Comparison of ENCODE assay signal across 24 mouse cellular contexts in genomic region chr14:58182869-58183268, GRCm38 (mm10).
DNase-seq lines count a peak whose midpoint lies in the region; ATAC-seq and TF ChIP-seq lines count a peak whose summit lies in the region.
"Had no signal": no experiment of that assay in that cellular context is flagged by ENCODE, and none has a peak within 500 bp of the region (broad histone marks: within the 10 kb centered on the region; RNA-seq: fewer than 3 reads in every experiment).

No protein-coding gene starts in this region.

- no peak overlapping the region for H3K9ac ChIP-seq in intestine, embryonic 16.5 days (ENCODE audit: low read depth, low read length)
- H3K9ac ChIP-seq in intestine, embryonic 15.5 days = no peak overlapping the region
- H3K9ac ChIP-seq in intestine, postnatal 0 days (ENCODE audit: low read depth, low read length) = no peak overlapping the region
- no peak overlapping the region for H3K9ac ChIP-seq in hindbrain, embryonic 16.5 days (ENCODE audit: low read depth, low read length)
- no peak overlapping the region for H3K9ac ChIP-seq in midbrain, embryonic 15.5 days
- H3K9ac ChIP-seq: embryonic facial prominence, embryonic 12.5 days; embryonic facial prominence, embryonic 15.5 days; forebrain, postnatal 0 days; hindbrain, embryonic 12.5 days; hindbrain, embryonic 15.5 days had no signal

- peak; percentile 48 for DNase-seq in R1 (ENCODE audit: low read depth, low spot score)
- DNase-seq in adrenal gland, postnatal 14 days = no peak
- DNase-seq: adrenal gland, postnatal 10 days; B cell, adult 2 months; cerebellum, adult 11 months; cerebellum, adult 2 months; cerebellum, adult 9-11 months; cerebellum, postnatal 25 days; forebrain, postnatal 0 days; gastrocnemius, postnatal 25 days; kidney, adult 11 months had no signal

- H3K4me1 ChIP-seq in intestine, embryonic 16.5 days (ENCODE audit: control insufficient read depth, insufficient read depth, low read length) = 0 out of 2 replicates have a peak, but pooled peaks cover 3% of the 10 kb centered on the region
- 0 out of 2 replicates have a peak, but pooled peaks cover 3% of the 10 kb centered on the region for H3K4me1 ChIP-seq in intestine, embryonic 15.5 days (replicated peaks)
- H3K4me1 ChIP-seq in intestine, postnatal 0 days (replicated peaks; ENCODE audit: control insufficient read depth, insufficient read depth, low read length) = no peaks in the 10 kb centered on the region
- no peaks in the 10 kb centered on the region for H3K4me1 ChIP-seq in hindbrain, embryonic 16.5 days (ENCODE audit: control insufficient read depth, insufficient read depth, low read depth, low read length)
- no peaks in the 10 kb centered on the region for H3K4me1 ChIP-seq in midbrain, embryonic 15.5 days
- H3K4me1 ChIP-seq: embryonic facial prominence, embryonic 12.5 days; embryonic facial prominence, embryonic 15.5 days; hindbrain, embryonic 12.5 days; hindbrain, embryonic 15.5 days had no signal

- no peak overlapping the region for H3K27ac ChIP-seq in intestine, embryonic 16.5 days (ENCODE audit: low read length)
- no peak overlapping the region for H3K27ac ChIP-seq in intestine, embryonic 15.5 days
- H3K27ac ChIP-seq in intestine, postnatal 0 days (ENCODE audit: low read depth, low read length) = no peak overlapping the region
- H3K27ac ChIP-seq in hindbrain, embryonic 16.5 days (ENCODE audit: low read depth, low read length) = no peak overlapping the region
- H3K27ac ChIP-seq in midbrain, embryonic 15.5 days = no peak overlapping the region
- H3K27ac ChIP-seq: embryonic facial prominence, embryonic 12.5 days; embryonic facial prominence, embryonic 15.5 days; hindbrain, embryonic 12.5 days; hindbrain, embryonic 15.5 days had no signal

- 58% methylated on average over 5 of the region's 5 CpGs for WGBS in intestine, embryonic 16.5 days
- 59% methylated on average over 5 of the region's 5 CpGs for WGBS in intestine, embryonic 15.5 days
- 53% methylated on average over 5 of the region's 5 CpGs for WGBS in intestine, postnatal 0 days
- 70% methylated on average over 5 of the region's 5 CpGs for WGBS in hindbrain, embryonic 16.5 days
- WGBS in midbrain, embryonic 15.5 days = 70% methylated on average over 5 of the region's 5 CpGs

- no peaks in the 10 kb centered on the region for H3K27me3 ChIP-seq in intestine, embryonic 16.5 days (replicated peaks; ENCODE audit: control insufficient read depth, insufficient read depth, low read length)
- H3K27me3 ChIP-seq in intestine, embryonic 15.5 days (replicated peaks) = no peaks in the 10 kb centered on the region
- H3K27me3 ChIP-seq in intestine, postnatal 0 days (replicated peaks; ENCODE audit: control insufficient read depth, insufficient read depth, low read length) = no peaks in the 10 kb centered on the region
- H3K27me3 ChIP-seq in hindbrain, embryonic 16.5 days (replicated peaks; ENCODE audit: control insufficient read depth, insufficient read depth, low read length) = no peaks in the 10 kb centered on the region
- no peaks in the 10 kb centered on the region for H3K27me3 ChIP-seq in midbrain, embryonic 15.5 days (replicated peaks)
- H3K27me3 ChIP-seq: embryonic facial prominence, embryonic 12.5 days; embryonic facial prominence, embryonic 15.5 days; hindbrain, embryonic 12.5 days; hindbrain, embryonic 15.5 days; Patski had no signal

- no peaks in the 10 kb centered on the region for H3K36me3 ChIP-seq in intestine, embryonic 16.5 days (ENCODE audit: control insufficient read depth, insufficient read depth, low read length)
- H3K36me3 ChIP-seq in intestine, embryonic 15.5 days = no peaks in the 10 kb centered on the region
- no peaks in the 10 kb centered on the region for H3K36me3 ChIP-seq in intestine, postnatal 0 days (ENCODE audit: control insufficient read depth, insufficient read depth)
- H3K36me3 ChIP-seq in hindbrain, embryonic 16.5 days (ENCODE audit: control insufficient read depth, insufficient read depth, low read length) = no peaks in the 10 kb centered on the region
- H3K36me3 ChIP-seq in midbrain, embryonic 15.5 days (replicated peaks) = no peaks in the 10 kb centered on the region
- H3K36me3 ChIP-seq: embryonic facial prominence, embryonic 12.5 days; embryonic facial prominence, embryonic 15.5 days; G1E; hindbrain, embryonic 12.5 days; hindbrain, embryonic 15.5 days had no signal

- H3K9me3 ChIP-seq in intestine, embryonic 16.5 days (ENCODE audit: control insufficient read depth, low read length) = no peaks in the 10 kb centered on the region
- H3K9me3 ChIP-seq in intestine, embryonic 15.5 days = no peaks in the 10 kb centered on the region
- no peaks in the 10 kb centered on the region for H3K9me3 ChIP-seq in intestine, postnatal 0 days (ENCODE audit: control insufficient read depth)
- H3K9me3 ChIP-seq in hindbrain, embryonic 16.5 days (ENCODE audit: control insufficient read depth, low read length) = no peaks in the 10 kb centered on the region
- no peaks in the 10 kb centered on the region for H3K9me3 ChIP-seq in midbrain, embryonic 15.5 days
- H3K9me3 ChIP-seq: embryonic facial prominence, embryonic 15.5 days; hindbrain, embryonic 12.5 days; hindbrain, embryonic 15.5 days had no signal

- H3K4me2 ChIP-seq in intestine, embryonic 16.5 days (ENCODE audit: low read depth, low read length) = no peak overlapping the region
- H3K4me2 ChIP-seq in intestine, embryonic 15.5 days (replicated peaks) = no peak overlapping the region
- H3K4me2 ChIP-seq in intestine, postnatal 0 days (replicated peaks; ENCODE audit: low read depth) = no peak overlapping the region
- no peak overlapping the region for H3K4me2 ChIP-seq in hindbrain, embryonic 16.5 days (ENCODE audit: low read length)
- H3K4me2 ChIP-seq in midbrain, embryonic 15.5 days = no peak overlapping the region
- H3K4me2 ChIP-seq: embryonic facial prominence, embryonic 12.5 days; embryonic facial prominence, embryonic 15.5 days; heart, embryonic 11.5 days; hindbrain, embryonic 12.5 days; hindbrain, embryonic 15.5 days had no signal

- TF ChIP-seq CTCF in intestine, postnatal 0 days (IDR thresholded peaks at IDR 0.05; ENCODE audit: low read depth) = no peak

- no peak overlapping the region for H3K4me3 ChIP-seq in intestine, embryonic 16.5 days (ENCODE audit: low read length)
- no peak overlapping the region for H3K4me3 ChIP-seq in intestine, embryonic 15.5 days (replicated peaks)
- H3K4me3 ChIP-seq in intestine, postnatal 0 days (ENCODE audit: low read depth, low read length) = no peak overlapping the region
- H3K4me3 ChIP-seq in hindbrain, embryonic 16.5 days (ENCODE audit: low read length) = no peak overlapping the region
- no peak overlapping the region for H3K4me3 ChIP-seq in midbrain, embryonic 15.5 days
- H3K4me3 ChIP-seq: embryonic facial prominence, embryonic 12.5 days; embryonic facial prominence, embryonic 15.5 days; hindbrain, embryonic 12.5 days; hindbrain, embryonic 15.5 days had no signal

- peak; percentile 21; the same call in 1 of the 2 replicates for ATAC-seq in intestine, embryonic 16.5 days
- ATAC-seq in intestine, embryonic 15.5 days = no peak; the same call in 1 of the 2 replicates
- peak; percentile 51 for ATAC-seq in intestine, postnatal 0 days
- ATAC-seq in hindbrain, embryonic 16.5 days = no peak
- no peak for ATAC-seq in midbrain, embryonic 15.5 days (replicated peaks)
- ATAC-seq: forebrain, embryonic 14.5 days; forebrain, postnatal 0 days; Patski had no signal

Comparison
In these comparisons a context has a peak if more than half of its experiments do, and no peak if none do; other contexts are left out.
1. ATAC-seq: peak in intestine, embryonic 16.5 days (single experiment) and intestine, postnatal 0 days (single experiment); none in intestine, embryonic 15.5 days (single experiment), hindbrain, embryonic 16.5 days (single experiment) and midbrain, embryonic 15.5 days (single experiment).